Mouse (Mus musculus): Measurements from ENCODE around the gene Susd6.

The Susd6 gene

GRCm38 (mm10) chr12:80838787-80839186 lies 48.5 kb downstream of the Susd6 start:
- DNase-seq (ENCODE audit: low spot score) = no peak

- DNase-seq (ENCODE audit: low spot score) = no peak
Measured at GRCm38 (mm10) chr12:80839631-80840030, 49.3 kb downstream of the Susd6 start.

GRCm38 (mm10) chr12:80841618-80842017 lies 51.3 kb downstream of the Susd6 start:
- DNase-seq (ENCODE audit: low spot score) = no peak

GRCm38 (mm10) chr12:80842609-80843008 lies 52.3 kb downstream of the Susd6 start:
- no peak for DNase-seq (ENCODE audit: low spot score)

- no peak for DNase-seq (ENCODE audit: low spot score)
Measured at GRCm38 (mm10) chr12:80843236-80843635, 52.9 kb downstream of the Susd6 start.

GRCm38 (mm10) chr12:80843651-80844444 lies 53.5 kb downstream of the Susd6 start:
- peak; percentile 66 for DNase-seq (ENCODE audit: low spot score)

- no peak for DNase-seq (ENCODE audit: low spot score)
Measured at GRCm38 (mm10) chr12:80845901-80846300, 55.6 kb downstream of the Susd6 start.

GRCm38 (mm10) chr12:80846861-80847268 lies 56.6 kb downstream of the Susd6 start:
- DNase-seq (ENCODE audit: low spot score) = peak; percentile 53

GRCm38 (mm10) chr12:80852001-80852400 lies 61.7 kb downstream of the Susd6 start:
- DNase-seq (ENCODE audit: low spot score) = no peak

- DNase-seq (ENCODE audit: low spot score) = peak; percentile 76
Measured at GRCm38 (mm10) chr12:80853737-80854136, 63.4 kb downstream of the Susd6 start.

GRCm38 (mm10) chr12:80854671-80855070 lies 64.4 kb downstream of the Susd6 start:
- no peak for DNase-seq (ENCODE audit: low spot score)

- DNase-seq (ENCODE audit: low spot score) = no peak
Measured at GRCm38 (mm10) chr12:80855100-80855499, 64.8 kb downstream of the Susd6 start.

- DNase-seq (ENCODE audit: low spot score) = no peak
Measured at GRCm38 (mm10) chr12:80855581-80855980, 65.3 kb downstream of the Susd6 start.

GRCm38 (mm10) chr12:80857636-80858293 lies 67.5 kb downstream of the Susd6 start:
- no peak for DNase-seq (ENCODE audit: low spot score)

GRCm38 (mm10) chr12:80858307-80858706 lies 68.0 kb downstream of the Susd6 start:
- no peak for DNase-seq (ENCODE audit: low spot score)

GRCm38 (mm10) chr12:80861916-80862315 lies 71.6 kb downstream of the Susd6 start:
- no peak for DNase-seq (ENCODE audit: low spot score)

- peak; percentile 62 for DNase-seq (ENCODE audit: low spot score)
Measured at GRCm38 (mm10) chr12:80863370-80863769, 73.1 kb downstream of the Susd6 start.

- DNase-seq (ENCODE audit: low spot score) = no peak
Measured at GRCm38 (mm10) chr12:80865175-80865574, 74.9 kb downstream of the Susd6 start.

- no peak for DNase-seq (ENCODE audit: low spot score)
Measured at GRCm38 (mm10) chr12:80866023-80866422, 75.7 kb downstream of the Susd6 start.

GRCm38 (mm10) chr12:80867083-80867482 lies 76.8 kb downstream of the Susd6 start:
- peak; percentile 77 for DNase-seq (ENCODE audit: low spot score)

- no peak for DNase-seq (ENCODE audit: low spot score)
Measured at GRCm38 (mm10) chr12:80868401-80868800, 78.1 kb downstream of the Susd6 start.

- DNase-seq (ENCODE audit: low spot score) = no peak
Measured at GRCm38 (mm10) chr12:80877215-80878092, 87.1 kb downstream of the Susd6 start.

GRCm38 (mm10) chr12:80878093-80878430 lies 87.8 kb downstream of the Susd6 start:
- DNase-seq (ENCODE audit: low spot score) = no peak
